Mouse (Mus musculus): ENCODE data around the gene Gm26602. TPM values are rescaled to one million over a fixed set of nuclear protein-coding genes. Genes with fewer than 3 reads are reported as not detected.

The Gm26602 gene
- polyA plus RNA-seq, 1 experiment from 2014 or later: 1.1 TPM

DNA sequence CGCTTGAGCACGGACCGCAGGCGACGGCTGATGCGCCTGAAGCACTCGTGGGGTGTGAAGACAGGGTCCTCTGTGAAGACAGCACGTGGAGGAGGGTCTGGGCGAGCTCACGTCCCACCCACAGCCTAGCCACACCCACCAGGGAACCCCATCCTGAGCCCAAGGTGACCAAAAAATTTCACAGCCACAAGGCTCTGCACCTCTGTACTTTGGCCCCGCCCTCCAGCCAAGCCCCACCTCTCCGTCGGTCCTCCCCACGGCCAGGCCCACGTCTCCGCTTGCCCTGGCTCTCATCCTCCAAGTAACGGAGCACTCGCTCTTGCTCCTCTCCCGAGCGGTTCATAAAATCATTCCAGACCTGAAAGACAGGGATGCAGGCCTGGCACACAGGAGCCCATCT is 1.8 kb downstream of the Gm26602 start:
- WGBS: 69% methylated on average over 20 of the region's 20 CpGs
- ATAC-seq (ENCODE audit: low FRiP score): no peak

DNA sequence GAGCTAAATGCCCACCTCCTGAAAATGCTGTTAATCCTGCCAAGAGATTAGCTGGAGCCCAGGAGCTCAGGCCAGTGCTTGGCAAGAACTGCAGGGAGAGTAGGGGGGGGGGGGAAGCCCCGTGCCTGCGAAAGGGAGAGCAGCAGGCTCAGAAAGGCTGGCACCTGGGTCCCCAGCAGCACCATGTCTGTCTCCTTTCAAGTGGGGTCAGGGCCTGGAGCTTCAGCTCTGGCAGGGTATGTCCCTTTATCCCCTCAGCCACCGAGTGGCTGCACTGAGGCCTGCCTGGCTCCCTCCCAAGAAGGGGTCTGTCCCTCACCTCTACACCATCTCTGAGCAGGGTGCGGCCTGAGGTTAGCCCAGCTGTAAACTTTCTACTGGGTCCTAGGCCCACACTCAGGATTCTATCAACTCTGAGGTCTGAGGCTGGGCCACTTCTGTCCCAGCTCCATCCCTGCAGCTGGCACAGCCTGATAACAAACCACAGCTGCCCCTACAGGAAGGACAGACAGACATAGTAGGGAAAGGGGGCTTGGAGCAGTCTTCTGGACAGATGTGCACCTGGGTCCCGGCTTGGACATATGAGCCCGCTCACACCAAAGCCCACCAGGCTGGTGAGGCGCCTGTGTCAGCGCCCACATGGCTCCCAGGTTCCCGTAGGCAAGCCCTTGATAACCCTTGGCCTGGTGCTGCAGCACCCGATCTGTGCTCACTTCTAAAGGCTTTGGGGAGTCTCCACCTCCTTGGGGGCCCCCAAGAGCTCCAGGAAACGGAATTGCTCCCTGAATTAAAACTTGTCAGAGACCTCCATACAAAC is 3.7 kb downstream of the Gm26602 start:
- peak overlapping the region; percentile 32 for H3K9ac ChIP-seq
- H3K4me1 ChIP-seq (replicated peaks; ENCODE audit: control insufficient read depth, insufficient read depth, low read length): peaks cover 24% of the 10 kb centered on the region
- WGBS: 68% methylated on average over 11 of the region's 11 CpGs
- no peaks in the 10 kb centered on the region for H3K9me3 ChIP-seq (ENCODE audit: control insufficient read depth, low read length)
- H3K27me3 ChIP-seq (ENCODE audit: control insufficient read depth, insufficient read depth, low read length): peaks cover 20% of the 10 kb centered on the region
- H3K4me2 ChIP-seq (replicated peaks): no peak overlapping the region
- peaks cover 16% of the 10 kb centered on the region for H3K36me3 ChIP-seq (replicated peaks; ENCODE audit: control insufficient read depth, insufficient read depth)
- no peak for DNase-seq (ENCODE audit: low spot score)
- no peak overlapping the region for H3K27ac ChIP-seq
- ATAC-seq (ENCODE audit: low FRiP score): no peak
- no peak overlapping the region for H3K4me3 ChIP-seq (replicated peaks; ENCODE audit: low read length)

More for the DNA sequence above, 1.8 kb downstream of the Gm26602 start:
- H3K27me3 ChIP-seq (ENCODE audit: control insufficient read depth, insufficient read depth, low read length): peaks cover under 1% of the 10 kb centered on the region; the same call in 1 of the 2 replicates
- peaks cover 29% of the 10 kb centered on the region for H3K4me1 ChIP-seq (replicated peaks; ENCODE audit: control insufficient read depth, insufficient read depth, low read length)
- H3K9me3 ChIP-seq (ENCODE audit: control insufficient read depth, low read length): no peaks in the 10 kb centered on the region
- H3K4me3 ChIP-seq (replicated peaks; ENCODE audit: low read length): no peak overlapping the region
- peaks cover 16% of the 10 kb centered on the region for H3K36me3 ChIP-seq (replicated peaks; ENCODE audit: control insufficient read depth, insufficient read depth)
- H3K9ac ChIP-seq: no peak overlapping the region
- no peak overlapping the region for H3K4me2 ChIP-seq (replicated peaks)
- no peak overlapping the region for H3K27ac ChIP-seq
- no peak for DNase-seq (ENCODE audit: low spot score)

DNA sequence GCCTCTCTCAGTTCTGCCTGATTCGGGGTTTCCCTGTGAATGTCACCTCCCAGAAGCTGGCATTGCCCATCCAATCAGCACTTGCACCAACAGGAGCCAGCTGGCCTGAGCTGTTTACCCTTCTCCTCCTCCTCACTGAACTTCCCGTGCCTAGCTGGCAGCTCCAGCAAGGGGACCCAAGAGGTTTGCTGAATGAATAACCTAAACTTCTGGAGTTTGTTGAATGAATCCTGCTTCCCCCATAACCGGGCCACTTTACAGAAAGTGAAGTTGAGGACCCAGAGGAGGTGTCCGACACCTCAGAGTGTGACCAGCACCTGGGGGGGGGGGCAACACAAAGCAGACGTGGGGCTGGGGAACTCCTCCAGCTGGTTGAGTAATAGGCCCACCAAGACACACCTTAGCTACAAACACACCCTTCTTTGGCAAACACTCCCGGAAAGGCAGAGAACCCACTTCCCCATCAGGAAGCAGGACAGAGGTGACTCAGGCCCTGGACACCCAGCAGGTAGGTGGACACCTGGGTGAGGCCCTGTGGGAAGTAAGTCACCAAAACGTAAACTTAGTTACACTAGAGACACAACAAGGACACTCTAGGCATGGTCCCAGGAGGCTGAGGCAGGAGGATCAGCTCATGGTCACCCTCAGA is 4.4 kb downstream of the Gm26602 start:
- no peaks in the 10 kb centered on the region for H3K9me3 ChIP-seq (ENCODE audit: control insufficient read depth, low read length)
- H3K4me2 ChIP-seq (replicated peaks): peak overlapping the region; percentile 80
- no peak overlapping the region for H3K4me3 ChIP-seq (replicated peaks; ENCODE audit: low read length)
- H3K27me3 ChIP-seq (ENCODE audit: control insufficient read depth, insufficient read depth, low read length): peaks cover 27% of the 10 kb centered on the region
- H3K36me3 ChIP-seq (replicated peaks; ENCODE audit: control insufficient read depth, insufficient read depth): peaks cover 16% of the 10 kb centered on the region
- H3K9ac ChIP-seq: peak overlapping the region; percentile 32; the same call in 1 of the 2 replicates
- peaks cover 18% of the 10 kb centered on the region for H3K4me1 ChIP-seq (replicated peaks; ENCODE audit: control insufficient read depth, insufficient read depth, low read length)
- DNase-seq (ENCODE audit: low spot score): no peak
- no peak for ATAC-seq (ENCODE audit: low FRiP score)
- no peak overlapping the region for H3K27ac ChIP-seq
- 75% methylated on average over 7 of the region's 7 CpGs for WGBS

DNA sequence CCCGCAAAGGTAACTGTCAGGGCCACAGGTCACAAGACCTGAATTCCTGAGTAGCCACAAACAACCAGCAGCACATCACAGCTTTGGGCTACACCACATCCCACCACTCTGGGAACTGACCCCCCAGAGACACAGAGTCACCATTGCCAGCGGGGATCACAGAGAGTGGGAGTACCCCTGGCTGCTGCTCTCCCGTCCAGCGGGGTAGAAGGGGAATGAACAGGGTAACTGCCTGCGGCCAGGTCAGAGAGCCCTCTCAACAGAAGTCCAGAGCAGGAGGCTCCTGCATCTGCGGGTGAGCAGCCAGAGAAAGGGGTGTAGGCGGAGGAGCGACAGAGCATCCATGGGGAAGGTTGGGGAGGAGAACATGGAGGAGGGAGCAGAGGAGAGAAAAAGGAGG is 5.4 kb downstream of the Gm26602 start:
- peak overlapping the region; percentile 80 for H3K4me2 ChIP-seq (replicated peaks)

DNA sequence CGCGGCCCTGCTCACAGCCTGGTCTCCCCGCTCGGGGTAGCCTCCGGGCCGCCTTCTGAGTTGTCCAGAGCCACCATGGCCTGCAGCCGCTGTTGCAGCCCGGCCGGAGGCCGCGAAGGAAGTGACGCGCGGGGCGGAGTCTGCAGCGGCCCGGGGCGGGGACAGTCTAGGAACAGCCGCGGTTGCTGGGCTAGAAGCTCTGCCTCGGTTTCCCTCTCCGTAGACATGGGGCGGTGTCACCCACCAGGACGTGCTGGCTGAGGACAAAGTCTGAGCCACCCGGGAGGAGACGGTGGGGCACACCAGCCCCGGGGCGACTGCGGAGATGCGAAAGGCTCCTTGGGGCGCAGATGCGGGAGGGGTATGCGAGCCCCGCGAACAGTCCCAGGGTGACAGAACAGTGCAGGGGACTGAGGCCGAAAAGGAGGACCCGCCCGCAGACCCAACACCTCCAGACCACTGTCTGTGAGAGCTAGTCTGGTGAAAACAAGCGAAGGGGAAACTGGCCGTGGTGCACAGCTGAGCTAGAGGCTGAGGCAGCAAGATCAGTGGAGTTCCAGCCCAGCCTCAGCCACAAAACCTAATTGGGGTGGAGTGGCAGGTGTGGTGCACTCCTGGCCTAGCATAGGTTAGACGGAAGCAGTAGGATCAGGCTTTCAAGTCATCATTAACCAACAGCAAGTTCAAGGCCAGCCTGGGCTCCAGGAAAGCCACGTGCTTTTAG is 6.3 kb downstream of the Gm26602 start, which contains the start of gene Kiss1r:
Gene Kiss1r, plus strand, starts transcription at position 164 of the 724 bp plus-strand sequence.
- ATAC-seq (ENCODE audit: low FRiP score): peak; percentile 77
- Histone ChIP-seq H3K9me3 (ENCODE audit: control insufficient read depth, low read length) (no peaks in the 10 kb centered on the region), H3K4me1 (replicated peaks; ENCODE audit: control insufficient read depth, insufficient read depth, low read length) (peaks cover 30% of the 10 kb centered on the region), H3K27ac (peak within 1 kb of the TSS; percentile 74), H3K4me3 (replicated peaks; ENCODE audit: low read length) (peak within 1 kb of the TSS; percentile 68), H3K27me3 (ENCODE audit: control insufficient read depth, insufficient read depth, low read length) (peaks cover 45% of the 10 kb centered on the region), H3K36me3 (replicated peaks; ENCODE audit: control insufficient read depth, insufficient read depth) (no peaks in the 10 kb centered on the region), H3K9ac (peak within 1 kb of the TSS; percentile 93), H3K4me2 (replicated peaks) (peak within 1 kb of the TSS; percentile 80)
- WGBS: 3% methylated on average over 42 of the region's 42 CpGs
- DNase-seq (ENCODE audit: low spot score): peak; percentile 83

More for the DNA sequence above, 5.4 kb downstream of the Gm26602 start:
- peaks cover 8% of the 10 kb centered on the region for H3K36me3 ChIP-seq (replicated peaks; ENCODE audit: control insufficient read depth, insufficient read depth)
- H3K9ac ChIP-seq: peak overlapping the region; percentile 93
- peak overlapping the region; percentile 68 for H3K4me3 ChIP-seq (replicated peaks; ENCODE audit: low read length)
- H3K27me3 ChIP-seq (ENCODE audit: control insufficient read depth, insufficient read depth, low read length): peaks cover 37% of the 10 kb centered on the region
- no peaks in the 10 kb centered on the region for H3K9me3 ChIP-seq (ENCODE audit: control insufficient read depth, low read length)
- 6% methylated on average over 8 of the region's 8 CpGs for WGBS
- peak overlapping the region; percentile 74; the same call in 1 of the 2 replicates for H3K27ac ChIP-seq
- ATAC-seq (ENCODE audit: low FRiP score) (no peak), DNase-seq (ENCODE audit: low spot score) (no peak)
- peaks cover 22% of the 10 kb centered on the region for H3K4me1 ChIP-seq (replicated peaks; ENCODE audit: control insufficient read depth, insufficient read depth, low read length)

DNA sequence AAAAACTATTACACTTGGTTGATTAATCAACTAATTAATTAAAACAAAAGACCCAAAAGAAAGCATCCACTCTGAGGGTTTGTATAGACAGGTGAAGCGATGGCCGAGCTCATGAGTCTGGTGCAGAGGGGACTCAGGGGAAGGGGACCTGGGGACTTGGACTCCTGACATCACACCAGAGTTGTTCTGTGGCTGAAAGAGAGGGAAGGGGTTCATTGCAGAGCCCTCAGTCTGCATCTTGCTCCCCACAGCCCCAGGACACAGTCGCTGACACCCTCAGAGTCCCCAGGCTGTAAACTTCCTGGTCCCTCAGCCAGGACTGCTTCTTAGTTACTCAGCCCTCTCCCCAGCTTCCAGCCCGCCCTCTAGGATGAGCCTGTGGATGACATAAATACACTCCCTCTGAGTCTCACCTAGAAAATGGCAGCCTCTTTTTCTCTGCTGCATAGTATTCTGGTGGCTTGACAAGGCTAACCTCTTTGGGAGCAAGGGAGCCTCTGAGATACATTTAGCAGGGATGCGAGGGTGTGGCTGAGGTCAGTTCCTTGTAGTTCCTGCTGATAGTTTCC is 7.0 kb downstream of the Gm26602 start:
- Histone ChIP-seq H3K27me3 (ENCODE audit: control insufficient read depth, insufficient read depth, low read length) (peaks cover 52% of the 10 kb centered on the region), H3K9ac (no peak overlapping the region; the same call in 1 of the 2 replicates)

DNA sequence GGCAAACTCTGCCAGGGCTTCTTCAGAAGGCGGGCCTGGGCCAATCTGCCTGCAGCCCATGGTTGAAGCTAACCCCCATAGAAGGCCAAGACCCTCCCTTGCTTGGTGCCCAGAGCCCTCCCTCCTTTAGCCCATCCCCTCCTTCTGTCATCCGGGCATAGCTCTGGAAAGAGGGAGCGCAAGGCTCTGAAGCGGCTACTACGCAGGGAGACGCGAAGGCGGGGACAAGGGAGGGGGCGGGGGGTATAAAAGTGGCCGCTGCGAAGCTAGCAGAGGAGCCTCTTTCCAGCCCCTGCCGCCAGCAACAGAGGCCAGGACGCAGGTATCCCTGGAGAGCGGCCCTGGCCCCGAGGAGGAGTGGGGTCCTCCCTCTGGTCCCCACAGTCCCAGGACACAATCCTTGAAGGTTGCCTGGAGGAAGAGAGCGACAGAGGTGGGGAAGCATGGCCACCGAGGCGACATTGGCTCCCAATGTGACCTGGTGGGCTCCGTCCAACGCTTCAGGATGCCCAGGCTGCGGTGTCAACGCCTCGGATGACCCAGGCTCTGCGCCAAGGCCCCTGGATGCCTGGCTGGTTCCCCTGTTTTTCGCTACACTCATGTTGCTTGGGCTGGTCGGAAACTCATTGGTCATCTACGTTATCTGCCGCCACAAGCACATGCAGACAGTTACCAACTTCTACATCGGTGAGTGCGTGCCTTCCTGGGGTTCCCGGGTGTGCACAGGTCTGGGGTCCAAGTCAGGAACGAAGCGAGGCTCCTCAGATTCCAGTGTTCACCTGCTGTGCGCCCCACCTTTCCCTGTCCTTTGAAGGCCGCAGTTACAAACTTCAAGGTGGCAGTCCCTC is 7.8 kb downstream of the Gm26602 start:
- H3K4me3 ChIP-seq (replicated peaks; ENCODE audit: low read length): no peak overlapping the region
- peaks cover 60% of the 10 kb centered on the region for H3K27me3 ChIP-seq (ENCODE audit: control insufficient read depth, insufficient read depth, low read length)
- 6% methylated on average over 35 of the region's 35 CpGs for WGBS
- H3K4me1 ChIP-seq (replicated peaks; ENCODE audit: control insufficient read depth, insufficient read depth, low read length): peaks cover 30% of the 10 kb centered on the region
- H3K9me3 ChIP-seq (ENCODE audit: control insufficient read depth, low read length): no peaks in the 10 kb centered on the region
- ATAC-seq (ENCODE audit: low FRiP score): no peak
- DNase-seq (ENCODE audit: low spot score): no peak
- no peak overlapping the region for H3K27ac ChIP-seq
- H3K36me3 ChIP-seq (replicated peaks; ENCODE audit: control insufficient read depth, insufficient read depth): no peaks in the 10 kb centered on the region
- no peak overlapping the region for H3K9ac ChIP-seq
- H3K4me2 ChIP-seq (replicated peaks): no peak overlapping the region

More for the DNA sequence above, 7.0 kb downstream of the Gm26602 start:
- ATAC-seq (ENCODE audit: low FRiP score) (no peak), DNase-seq (ENCODE audit: low spot score) (no peak)
- no peaks in the 10 kb centered on the region for H3K9me3 ChIP-seq (ENCODE audit: control insufficient read depth, low read length)
- no peaks in the 10 kb centered on the region for H3K36me3 ChIP-seq (replicated peaks; ENCODE audit: control insufficient read depth, insufficient read depth)
- peaks cover 30% of the 10 kb centered on the region for H3K4me1 ChIP-seq (replicated peaks; ENCODE audit: control insufficient read depth, insufficient read depth, low read length)
- peak overlapping the region; percentile 68 for H3K4me3 ChIP-seq (replicated peaks; ENCODE audit: low read length)
- H3K4me2 ChIP-seq (replicated peaks): peak overlapping the region; percentile 80
- H3K27ac ChIP-seq: no peak overlapping the region
- 64% methylated on average over 5 of the region's 5 CpGs for WGBS

DNA sequence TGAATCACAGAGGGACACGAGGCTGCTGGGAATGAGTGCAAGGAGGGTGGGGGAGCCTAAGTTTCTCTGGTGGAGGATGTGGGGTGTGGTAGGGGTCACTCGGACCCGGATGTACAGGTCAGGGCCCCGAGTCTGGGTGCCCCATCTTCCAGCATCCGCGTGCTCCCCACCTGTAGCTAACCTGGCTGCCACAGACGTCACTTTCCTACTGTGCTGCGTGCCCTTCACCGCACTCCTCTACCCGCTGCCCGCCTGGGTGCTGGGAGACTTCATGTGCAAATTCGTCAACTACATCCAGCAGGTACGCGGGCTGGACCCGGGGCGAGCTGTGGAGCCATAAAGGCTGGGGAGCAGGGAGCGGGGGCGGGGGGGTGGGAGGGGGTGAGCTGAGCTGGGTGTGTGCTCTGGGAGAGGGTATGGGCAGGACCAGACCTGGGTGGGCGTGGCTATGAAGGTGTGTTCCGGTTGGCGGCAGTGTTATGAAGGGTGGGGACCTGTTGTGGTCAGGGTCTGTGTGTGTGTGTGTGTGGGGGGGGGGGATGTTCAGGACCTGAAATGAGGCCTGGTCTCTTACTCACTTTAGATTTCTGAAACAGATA is 8.7 kb downstream of the Gm26602 start:
- DNase-seq (ENCODE audit: low spot score): no peak
- no peak overlapping the region for H3K4me3 ChIP-seq (replicated peaks; ENCODE audit: low read length)
- ATAC-seq (ENCODE audit: low FRiP score): no peak
- peaks cover 64% of the 10 kb centered on the region for H3K27me3 ChIP-seq (ENCODE audit: control insufficient read depth, insufficient read depth, low read length)
- 0 out of 2 replicates have a peak overlapping the region, but pooled peaks have one; percentile 1 for H3K4me2 ChIP-seq (replicated peaks)
- H3K36me3 ChIP-seq (replicated peaks; ENCODE audit: control insufficient read depth, insufficient read depth): no peaks in the 10 kb centered on the region
- no peak overlapping the region for H3K27ac ChIP-seq
- H3K9me3 ChIP-seq (ENCODE audit: control insufficient read depth, low read length): no peaks in the 10 kb centered on the region
- peaks cover 26% of the 10 kb centered on the region for H3K4me1 ChIP-seq (replicated peaks; ENCODE audit: control insufficient read depth, insufficient read depth, low read length)
- WGBS: 4% methylated on average over 21 of the region's 21 CpGs
- H3K9ac ChIP-seq: no peak overlapping the region

Data from hindbrain, embryonic 14.5 days (tissue).